Mouse (Mus musculus) B cell, adult 2 months (primary cell): ENCODE measurements around the gene Tcerg1l.

Experiments used
- DNase-seq, 2 experiments: peaks; one replicate each; pipeline ENCODE4 v3.0.0; 2022

Gene Tcerg1l

DNA sequence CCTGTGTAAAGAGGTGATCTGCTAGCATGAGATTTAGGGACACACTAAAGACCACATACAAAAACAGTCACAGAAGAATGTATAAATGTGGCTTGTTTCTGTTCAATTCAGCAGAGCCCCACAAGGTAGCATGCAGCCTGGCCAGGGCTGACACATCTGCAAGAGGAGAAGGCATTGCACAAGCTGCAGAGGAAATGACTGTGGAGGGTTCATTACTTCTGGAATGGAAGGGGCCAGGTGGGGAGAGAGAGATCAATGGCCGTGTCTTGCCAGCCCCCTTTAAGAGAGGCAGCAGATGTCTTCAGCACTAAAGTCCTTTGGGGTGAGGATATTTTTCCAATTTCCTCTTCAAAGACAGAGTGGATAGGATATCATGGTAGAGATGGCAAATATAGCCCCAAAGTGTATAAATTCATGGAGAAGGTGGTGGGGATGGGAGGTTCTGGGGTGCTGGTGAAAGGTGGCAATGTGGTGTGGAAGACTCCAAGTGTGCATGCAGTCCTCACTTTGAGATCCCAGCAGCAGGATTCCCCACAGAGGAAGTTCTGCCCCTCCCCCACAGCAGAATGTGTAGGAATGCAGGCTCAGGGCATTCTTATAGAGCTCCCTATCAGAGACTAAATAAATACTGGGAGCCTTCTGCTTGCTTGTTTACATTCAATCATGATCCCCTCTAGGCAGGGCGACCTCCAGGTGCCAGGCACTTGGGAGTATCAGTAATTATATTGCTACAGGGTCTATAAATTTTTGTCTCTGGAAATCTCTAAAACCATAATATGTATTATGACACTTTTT is 40.7 kb downstream of the Tcerg1l start:
- DNase-seq: no peak

DNA sequence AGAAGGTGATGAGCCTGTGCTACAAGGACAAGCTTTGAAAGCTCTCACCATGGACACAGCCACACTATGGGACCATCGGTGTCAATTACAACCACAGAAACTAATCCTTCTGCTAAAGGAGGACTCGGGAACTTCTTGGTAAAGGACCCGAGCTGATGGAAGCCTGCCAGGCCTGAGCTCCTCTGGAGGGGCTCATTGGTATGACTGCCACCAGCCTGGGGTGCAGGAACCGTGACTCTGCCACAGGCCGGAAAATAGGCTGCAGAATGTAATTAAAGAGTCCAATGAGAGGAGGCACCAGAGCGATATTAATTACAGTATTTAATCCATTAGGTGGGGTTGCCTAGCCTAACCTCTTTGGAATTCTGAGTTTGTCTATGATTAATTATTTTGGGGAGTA is 52.1 kb downstream of the Tcerg1l start:
- DNase-seq: no peak

DNA sequence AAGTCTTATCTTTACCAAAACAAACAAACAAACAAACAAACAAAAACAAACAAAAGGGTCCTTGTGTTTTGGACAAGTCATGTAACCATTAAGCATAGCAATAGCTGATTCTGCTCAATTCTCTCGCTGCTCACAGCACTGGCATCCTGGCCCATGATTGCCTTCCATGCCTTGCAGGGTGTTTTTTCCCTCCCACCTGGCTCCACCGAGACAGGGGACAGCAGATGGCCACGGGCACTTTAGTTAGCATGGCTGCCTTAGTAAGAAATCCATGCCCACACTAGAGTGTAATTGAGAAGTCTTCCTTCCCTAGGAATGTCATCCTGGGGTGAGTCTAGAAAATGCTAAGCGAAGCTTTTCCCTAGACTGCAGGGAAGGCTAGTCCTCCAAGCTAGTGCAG is 59.1 kb downstream of the Tcerg1l start:
- no peak for DNase-seq

DNA sequence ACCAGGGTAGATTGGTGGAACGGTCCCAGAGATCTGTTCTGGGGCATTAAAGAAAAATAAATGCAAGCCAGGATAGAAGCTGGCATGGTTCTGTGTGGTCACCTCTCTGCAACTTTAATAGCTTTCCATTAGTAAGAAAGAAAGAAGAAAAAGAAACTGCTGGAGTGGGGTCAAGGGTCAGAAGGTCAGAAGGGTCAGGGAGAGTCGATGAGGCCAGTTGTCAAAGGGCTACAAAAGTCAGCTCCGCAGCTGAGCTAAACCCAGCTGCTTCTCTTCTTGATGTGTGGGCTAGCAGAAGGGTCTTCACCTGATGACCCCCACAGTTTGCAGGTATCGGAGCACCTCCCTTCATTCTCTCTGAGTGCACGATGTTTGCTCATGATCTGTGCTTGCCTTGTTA is 59.6 kb downstream of the Tcerg1l start:
- DNase-seq: no peak

DNA sequence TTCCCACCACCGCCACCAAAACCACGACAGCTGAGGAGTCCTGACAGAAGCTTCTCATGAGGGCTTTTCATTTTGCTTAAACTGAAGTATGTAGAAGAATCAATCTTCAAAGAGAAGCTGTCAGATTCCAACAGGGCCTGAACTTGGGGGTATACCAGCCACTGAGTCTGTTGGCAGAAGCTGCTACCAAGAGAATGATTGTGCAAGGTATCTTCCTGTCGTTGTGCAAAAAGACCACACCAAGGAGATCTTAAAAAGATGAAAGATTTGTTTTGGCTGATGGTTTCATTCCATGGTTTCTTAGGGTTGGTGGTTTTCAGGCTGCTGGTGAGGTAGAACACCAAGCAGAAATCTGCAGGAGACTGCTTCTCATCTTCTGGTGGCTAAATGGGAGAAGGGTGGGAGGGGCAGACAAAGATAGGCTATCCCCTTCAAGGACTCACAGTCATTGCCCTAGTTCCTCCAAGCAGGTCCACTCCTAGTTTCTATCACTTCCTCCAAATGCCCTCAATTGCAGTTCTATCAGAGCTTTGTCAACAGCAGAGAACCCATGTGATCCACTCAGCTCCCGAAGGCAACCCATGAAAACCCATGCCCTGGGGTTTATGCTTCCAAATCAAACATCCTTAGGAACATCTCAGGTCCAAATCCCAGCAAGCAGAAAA is 64.9 kb downstream of the Tcerg1l start:
- DNase-seq: no peak

DNA sequence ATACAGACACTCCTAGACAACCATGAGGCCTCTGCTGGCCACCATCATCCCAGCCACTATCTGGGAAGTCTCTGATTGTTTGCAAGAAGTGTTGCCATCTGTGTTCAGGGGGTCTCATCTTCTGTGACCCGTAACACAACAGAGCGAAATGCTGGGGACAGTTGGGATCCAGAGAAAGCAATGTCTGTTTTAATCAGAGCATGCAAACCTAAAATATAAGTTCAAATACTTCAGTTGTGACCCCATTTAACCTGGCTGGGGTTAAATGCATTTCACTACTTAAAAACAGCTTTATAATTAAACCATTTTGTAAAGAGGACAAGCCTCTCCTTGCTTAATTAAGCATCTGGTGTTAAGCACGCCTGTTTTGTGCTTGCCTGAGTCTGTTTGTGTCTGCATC is 66.3 kb downstream of the Tcerg1l start:
- no peak for DNase-seq

DNA sequence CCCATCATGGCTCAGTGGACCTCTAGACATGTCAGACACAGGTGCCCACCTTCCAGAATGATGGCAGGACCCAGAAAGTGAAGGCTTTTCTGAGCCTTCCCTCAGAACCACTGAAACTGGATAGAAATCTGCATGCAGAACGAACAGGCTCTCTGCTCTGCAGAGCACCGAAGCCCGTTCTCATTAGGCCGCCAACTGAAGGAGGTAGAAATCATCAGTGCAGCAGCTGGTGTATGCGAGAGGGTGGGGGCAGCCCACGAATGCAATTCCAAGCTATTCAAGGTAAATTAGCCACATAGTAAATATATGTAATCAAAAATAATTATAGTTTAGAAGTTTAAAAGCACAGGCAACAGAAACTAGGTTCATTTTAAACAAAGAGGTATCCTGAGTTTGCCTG is 68.9 kb downstream of the Tcerg1l start:
- DNase-seq: no peak

DNA sequence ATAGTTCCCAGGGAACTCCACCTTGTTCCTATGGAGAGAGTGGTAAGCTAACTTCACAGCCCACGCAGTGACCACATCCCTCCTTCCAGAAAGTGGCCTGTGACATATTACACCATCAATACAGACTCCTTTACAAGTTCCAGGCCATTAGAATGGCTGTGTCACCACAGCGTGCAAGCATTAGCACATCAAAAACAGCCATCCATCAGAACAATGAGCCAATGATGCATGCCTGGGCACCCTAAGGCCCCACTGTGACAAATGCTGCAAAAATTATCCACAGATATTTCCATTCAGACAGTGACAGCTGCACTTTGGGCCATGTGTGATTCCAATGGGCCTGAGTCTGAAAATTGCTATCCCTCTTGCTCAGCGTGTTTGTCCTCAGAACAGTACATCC is 70.8 kb downstream of the Tcerg1l start:
- DNase-seq: no peak

DNA sequence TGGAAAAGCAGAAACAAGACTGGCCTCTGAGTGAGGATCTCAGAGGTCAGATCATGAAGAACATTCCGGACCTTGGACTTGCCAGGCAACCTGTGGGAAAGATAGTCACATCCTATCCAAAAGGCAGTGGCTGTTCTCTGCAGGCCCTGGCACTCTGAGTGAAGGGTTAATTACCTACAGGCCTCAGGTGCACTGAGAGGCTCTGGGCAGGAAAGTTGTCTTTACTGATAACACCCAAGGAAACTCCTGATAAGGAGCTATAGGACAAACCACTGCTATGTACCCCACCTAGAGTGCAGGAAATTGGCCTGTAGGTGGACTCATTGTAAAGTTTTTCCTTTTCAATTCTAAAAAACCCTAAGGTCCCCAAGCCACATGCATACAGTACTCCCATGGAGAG is 83.8 kb downstream of the Tcerg1l start:
- no peak for DNase-seq

DNA sequence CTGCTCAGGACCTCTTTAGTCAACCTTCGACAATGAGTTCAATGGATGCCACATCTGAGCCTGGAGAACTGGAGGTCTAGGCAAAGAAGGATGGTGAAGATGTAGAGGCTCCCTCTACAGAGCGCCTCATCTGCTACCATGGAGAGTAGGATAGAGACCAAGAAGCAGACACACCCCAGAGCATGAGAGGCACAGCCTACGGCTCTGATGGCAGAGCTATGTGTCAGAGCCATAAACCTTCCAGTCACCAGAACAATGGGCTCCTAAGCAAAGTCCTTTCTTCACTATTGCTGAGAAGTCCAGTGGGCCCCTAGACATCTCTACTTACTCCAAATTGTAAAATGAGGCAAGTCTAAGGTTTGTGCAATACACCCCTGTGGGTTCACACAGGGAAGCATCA is 91.4 kb downstream of the Tcerg1l start:
- DNase-seq: no peak

DNA sequence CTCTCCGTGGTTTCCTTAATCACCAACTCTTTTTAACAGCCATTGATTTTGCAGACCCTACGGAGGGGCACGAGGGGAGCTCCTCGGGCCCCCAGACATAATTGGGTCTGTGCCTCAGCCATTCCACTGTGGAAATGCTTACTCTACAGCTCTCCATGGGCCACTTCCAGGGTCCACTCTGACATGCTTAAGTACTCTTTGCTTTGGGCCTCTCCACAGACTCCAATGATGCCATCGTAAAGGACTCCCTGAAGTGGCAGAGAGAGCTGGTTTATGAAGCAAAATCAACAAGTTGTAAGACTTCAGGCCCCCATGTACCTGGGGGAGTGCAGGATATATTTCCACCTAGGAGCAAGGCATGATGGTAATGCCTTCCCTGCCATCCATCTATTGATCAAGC is 112.7 kb downstream of the Tcerg1l start:
- no peak for DNase-seq

DNA sequence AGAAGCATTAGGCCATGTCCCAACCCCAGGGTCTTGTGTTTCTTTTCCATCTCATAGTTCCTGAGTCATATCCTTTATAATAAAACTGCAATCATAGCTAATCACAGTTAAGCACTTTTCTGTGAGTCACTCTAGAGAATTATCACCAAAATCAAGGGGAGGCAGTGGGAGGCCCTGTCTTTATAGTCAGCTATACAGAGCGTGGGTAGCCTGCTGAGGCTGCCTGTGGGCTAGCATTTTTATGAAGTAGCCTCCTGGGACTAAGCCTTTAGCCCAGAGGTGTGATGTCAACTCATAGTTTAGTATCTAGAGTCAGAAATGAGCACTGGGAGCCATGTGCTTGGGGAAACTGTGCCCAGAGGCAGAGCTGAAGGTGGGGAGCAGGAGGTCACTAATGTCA is 122.3 kb downstream of the Tcerg1l start:
- no peak for DNase-seq

DNA sequence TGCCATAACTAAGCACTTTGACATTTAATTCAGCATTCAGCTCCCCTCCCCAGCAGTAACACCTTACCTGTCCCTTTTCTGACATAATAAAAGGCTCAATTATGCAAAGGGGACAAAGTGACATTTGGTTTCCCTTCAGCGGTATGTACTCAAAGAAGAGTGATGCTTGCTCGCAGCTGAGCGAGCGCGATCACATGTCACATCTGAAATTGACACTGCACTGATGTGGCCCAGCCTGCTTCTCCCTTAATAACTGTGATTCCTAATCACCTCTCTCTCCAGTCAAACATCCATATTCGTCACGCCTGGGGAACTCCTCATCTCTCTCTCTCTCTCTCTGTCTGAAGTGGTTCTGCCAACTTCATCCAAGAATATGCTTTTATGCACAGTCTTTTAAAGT is 126.2 kb downstream of the Tcerg1l start:
- no peak for DNase-seq

DNA sequence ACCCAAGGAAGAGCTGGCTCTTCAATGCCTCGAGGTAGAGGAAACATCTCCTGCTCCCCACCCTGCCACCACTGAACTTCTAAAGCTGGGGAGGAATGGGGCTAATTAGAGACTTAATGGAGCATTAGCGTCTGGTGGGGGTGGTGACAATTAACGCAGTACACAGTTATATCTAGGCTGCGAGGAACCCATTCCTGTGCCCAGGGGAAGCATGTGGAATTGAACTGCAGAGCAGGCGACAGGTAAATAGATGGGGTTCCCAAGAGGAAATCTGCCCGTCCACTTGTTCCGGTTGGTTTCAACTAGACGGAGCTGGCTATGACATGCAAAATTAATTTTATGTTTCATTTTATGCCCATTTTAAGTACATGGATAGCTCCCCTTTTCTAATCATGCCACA is 128.1 kb downstream of the Tcerg1l start:
- no peak for DNase-seq

DNA sequence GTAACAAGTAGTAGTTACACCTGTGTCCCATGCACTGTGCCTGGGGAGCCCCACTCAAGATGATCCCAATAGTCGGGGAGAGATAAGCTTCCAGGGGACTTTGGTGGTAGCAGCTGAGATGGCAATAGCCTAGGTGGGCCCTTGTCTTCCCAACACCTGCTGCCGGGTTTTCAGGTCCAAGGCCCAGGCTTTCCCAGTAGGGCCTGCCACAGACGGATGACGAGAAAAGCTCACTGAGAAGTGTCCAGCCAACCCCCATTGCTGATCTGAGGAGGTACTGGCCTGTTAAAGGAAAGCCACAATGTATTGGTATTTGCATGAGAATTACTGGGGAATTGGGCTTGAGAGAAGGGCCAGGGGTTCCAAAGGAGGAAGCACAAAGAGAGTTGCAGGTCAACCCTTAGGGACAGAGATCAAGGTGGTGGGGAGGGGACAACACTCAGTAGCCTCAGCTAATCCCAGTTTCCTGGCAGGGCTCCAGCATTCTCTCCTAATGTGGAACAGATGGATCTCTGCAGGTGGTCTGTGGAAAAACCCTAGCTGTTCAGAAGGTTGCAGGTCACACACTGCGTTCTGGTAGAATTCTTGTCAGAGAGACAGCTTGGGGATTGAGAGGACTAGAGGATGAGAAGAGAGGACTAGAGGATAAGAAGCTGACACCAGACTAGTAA is 129.4 kb downstream of the Tcerg1l start:
- DNase-seq: no peak

DNA sequence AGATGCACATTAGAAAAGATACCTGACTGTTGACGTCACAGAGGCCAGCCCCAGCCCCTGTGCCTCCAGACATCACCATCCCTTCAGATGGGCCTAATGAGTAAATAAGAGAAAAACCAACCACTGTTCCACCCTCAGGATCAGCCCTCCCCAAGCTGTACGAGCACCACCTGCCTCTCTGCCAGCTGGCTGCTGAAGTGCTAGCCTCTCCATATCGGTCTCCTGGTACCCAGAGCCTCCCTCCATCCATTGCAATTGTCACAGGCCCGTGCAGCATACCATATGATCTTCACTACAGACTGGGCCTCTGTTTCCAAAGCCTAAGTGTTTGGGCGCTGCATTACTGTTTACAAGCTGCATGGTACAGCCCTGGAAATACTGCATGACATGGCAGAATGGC is 148.9 kb downstream of the Tcerg1l start:
- DNase-seq: no peak

DNA sequence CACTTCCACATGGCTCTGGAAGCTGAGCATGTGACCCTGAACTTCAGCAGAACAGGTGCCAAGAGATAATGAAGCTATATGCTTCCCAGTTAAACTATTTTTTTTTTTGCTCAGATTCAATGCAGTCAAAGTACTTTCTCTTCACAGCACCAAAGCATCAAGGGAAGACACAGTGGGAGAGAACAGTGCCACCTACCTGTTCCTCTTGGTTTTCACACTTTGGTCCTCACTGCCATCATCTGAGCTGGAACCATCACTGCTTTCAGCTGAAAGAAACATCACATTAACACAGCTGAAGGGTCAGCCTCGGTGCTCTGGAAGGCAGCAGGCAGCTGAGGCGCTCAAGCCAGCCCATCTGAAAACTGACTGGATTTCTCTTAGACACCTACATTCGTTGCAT is 149.4 kb downstream of the Tcerg1l start:
- DNase-seq: no peak

DNA sequence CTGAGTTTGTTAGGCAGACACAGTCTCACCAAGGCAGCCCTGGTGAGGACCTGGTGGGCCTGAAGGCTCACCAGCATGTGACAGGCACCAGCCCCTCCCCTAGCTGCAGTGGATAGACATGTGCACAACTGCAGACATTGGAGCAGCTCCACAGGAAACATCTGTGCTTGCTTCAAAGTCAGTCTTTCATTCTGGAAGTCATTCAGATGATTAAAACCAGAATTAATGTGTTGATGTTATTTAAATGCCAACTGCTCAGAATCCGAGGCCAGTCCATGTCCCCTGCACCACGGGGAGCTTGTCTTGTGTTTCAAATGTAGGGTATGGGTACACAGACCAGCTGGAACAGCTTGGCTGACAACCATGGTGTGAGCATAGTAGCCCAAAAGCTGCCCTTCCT is 150.8 kb downstream of the Tcerg1l start:
- DNase-seq: no peak

DNA sequence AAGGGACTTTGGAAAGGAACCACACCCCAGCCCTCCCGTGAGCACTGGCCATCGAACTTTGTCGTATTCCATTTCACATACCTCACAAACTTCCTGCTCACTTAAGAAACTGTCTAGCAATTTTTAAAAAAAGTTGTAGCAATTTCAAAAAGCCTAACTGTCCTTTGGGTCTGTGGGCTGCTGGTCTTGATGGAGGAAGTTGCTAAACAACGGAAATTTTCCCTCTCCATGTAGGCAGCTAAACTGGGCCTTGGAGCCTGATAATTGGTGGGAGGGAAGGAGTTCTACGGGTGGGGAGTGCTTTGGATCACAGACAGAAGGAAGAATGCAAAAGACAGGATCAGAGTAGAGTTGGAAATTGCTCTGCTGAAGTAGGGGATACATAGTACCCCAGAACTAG is 155.3 kb downstream of the Tcerg1l start:
- DNase-seq: no peak

DNA sequence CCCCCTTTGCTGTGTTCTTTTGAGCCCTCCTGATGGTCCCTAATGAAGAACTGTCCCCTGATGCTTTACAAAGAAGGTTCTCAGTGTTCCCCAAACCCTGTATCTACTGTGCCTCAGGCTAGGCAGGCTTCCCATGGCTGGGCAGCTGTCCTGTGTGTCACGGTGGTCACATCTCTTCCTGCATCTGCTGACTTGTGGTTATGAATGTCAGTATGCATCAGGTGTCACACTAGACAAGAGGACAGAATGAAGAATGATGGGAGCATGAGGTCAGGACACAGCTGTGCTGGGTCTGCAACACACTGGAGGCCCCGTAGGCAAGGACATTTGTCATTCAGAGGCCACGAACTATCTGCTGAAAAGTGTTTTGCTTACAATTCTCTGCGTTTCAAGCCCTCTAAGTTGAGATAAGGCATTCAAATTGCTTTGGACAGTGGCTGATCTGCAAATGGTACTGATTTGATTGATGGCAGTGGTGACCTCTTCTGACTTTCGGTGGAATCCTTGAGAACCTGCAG is 159.8 kb downstream of the Tcerg1l start:
- DNase-seq: no peak

DNA sequence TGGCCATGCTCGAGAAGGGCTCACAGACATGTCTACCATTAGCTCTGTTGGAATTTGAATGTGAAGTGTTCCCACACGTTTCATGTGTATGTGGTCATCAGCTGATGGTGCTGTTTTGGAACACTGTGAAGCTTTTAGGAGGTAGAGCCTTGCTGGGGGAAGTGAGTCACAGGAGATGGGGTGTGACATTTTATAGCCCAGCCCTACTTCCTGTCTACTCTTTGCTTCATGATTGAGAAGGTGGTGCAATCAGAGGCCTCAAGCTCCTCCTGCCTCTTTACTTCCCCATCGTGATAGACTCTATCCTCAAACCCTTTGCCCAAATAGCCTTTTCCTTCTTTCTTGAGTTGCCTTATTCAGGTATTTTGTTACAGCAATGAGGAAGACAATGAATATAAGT is 173.3 kb downstream of the Tcerg1l start:
- no peak for DNase-seq

DNA sequence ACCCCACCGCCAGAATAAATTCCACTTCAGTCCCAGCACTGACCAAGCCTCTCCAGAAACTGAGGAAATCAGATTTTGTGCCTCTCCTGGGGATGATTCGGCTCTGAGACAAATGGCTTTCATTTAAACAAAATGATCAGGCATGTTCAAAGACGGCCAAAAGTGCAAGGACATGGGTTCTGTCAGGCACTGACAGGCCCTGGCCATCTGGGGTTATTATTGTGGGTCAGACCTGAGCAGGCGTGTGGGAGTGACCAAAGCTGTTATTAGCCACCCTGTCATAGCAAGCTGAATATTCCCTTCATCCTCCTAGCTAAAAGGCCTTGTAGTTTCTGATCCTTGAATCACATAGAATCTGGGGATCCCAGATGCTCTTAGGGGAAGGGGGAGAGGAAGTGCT is 174.6 kb downstream of the Tcerg1l start:
- no peak for DNase-seq

DNA sequence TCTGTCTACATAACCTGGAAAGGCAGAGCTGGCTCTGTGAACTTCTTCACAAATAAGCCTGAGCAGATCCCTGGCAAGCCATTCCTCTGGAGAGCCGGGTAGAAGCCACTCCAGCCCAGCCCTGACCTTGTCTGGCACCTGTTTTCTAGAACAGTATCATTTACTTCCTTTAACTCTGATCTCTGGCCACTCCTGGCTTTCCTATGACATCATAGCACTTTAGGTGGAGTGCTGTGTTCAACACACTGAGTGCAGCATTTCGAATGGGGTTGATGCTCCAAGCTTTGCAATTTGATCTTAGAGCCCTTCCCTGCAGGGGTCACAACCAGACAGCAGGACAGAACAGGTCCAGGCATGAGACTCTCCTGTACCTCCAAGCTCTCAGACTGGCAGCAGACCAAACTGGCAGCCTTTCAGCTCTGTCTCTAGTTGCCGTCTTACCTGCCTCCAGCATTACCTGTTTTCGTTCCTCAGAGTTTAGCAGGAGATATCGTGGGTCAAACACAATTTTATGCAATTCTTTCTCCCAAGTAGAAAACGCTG is 179.9 kb downstream of the Tcerg1l start:
- DNase-seq: no peak
